Mouse (Mus musculus) midbrain, embryonic 15.5 days (tissue): ENCODE data around the gene Msantd2. TPM values are rescaled to one million over a fixed set of nuclear protein-coding genes. Genes with fewer than 3 reads are reported as not detected.

ENCODE experiments used
- ATAC-seq: fragments of 200-750 bp; cut with Nextera tagmentation; replicated peaks from 2 replicates; pipeline ENCODE4 v1.8.0; 2017; ENCODE audit warnings: moderate TSS enrichment
- H3K27ac ChIP-seq: fragments of 300-500 bp; sonication (generic); 2 replicates; pipeline ENCODE4 v1.5.1; 2015; ENCODE audit warnings: mild to moderate bottlenecking, inconsistent platforms
- H3K27me3 ChIP-seq: fragments of 300-500 bp; sonication (generic); replicated peaks from 2 replicates; pipeline ENCODE4 v1.6.1; 2015; ENCODE audit warnings: inconsistent platforms
- H3K36me3 ChIP-seq: fragments of 300-500 bp; sonication (generic); replicated peaks from 2 replicates; pipeline ENCODE4 v1.6.1; 2015; ENCODE audit warnings: inconsistent platforms
- H3K4me1 ChIP-seq: fragments of 300-500 bp; sonication (generic); 2 replicates; pipeline ENCODE4 v1.6.1; 2015; ENCODE audit warnings: inconsistent platforms
- H3K4me2 ChIP-seq: fragments of 300-500 bp; sonication (generic); 2 replicates; pipeline ENCODE4 v1.6.1; 2015; ENCODE audit warnings: inconsistent platforms, mild to moderate bottlenecking, moderate library complexity
- H3K4me3 ChIP-seq: fragments of 300-500 bp; sonication (generic); 2 replicates; pipeline ENCODE4 v1.5.1; 2015; ENCODE audit warnings: mild to moderate bottlenecking, inconsistent platforms
- H3K9ac ChIP-seq: fragments of 300-500 bp; sonication (generic); 2 replicates; pipeline ENCODE4 v1.6.1; 2015; ENCODE audit warnings: mild to moderate bottlenecking, inconsistent platforms
- H3K9me3 ChIP-seq: fragments of 300-500 bp; sonication (generic); 2 replicates; pipeline ENCODE4 v1.6.1; 2016; ENCODE audit warnings: inconsistent platforms
- WGBS: fragments of 180-500 bp; shearing (Covaris S2); methylation state at CpG from one replicate; pipeline ENCODE4 v1.1.7; 2015; ENCODE audit warnings: mixed read lengths; 5-methylcytosine and 5-hydroxymethylcytosine counted together
- polyA plus RNA-seq: library from polyadenylated mRNA; unstranded; fragments of >200 nt; fragmentation: Nextera tagmentation; extraction: Ambion mirVana; gene quantifications from 2 replicates; pipeline ENCODE4 v1.2.1, GENCODE M21; 2015

The Msantd2 gene
- polyA plus RNA-seq, 1 experiment from 2014 or later, result 33.8 TPM

DNA sequence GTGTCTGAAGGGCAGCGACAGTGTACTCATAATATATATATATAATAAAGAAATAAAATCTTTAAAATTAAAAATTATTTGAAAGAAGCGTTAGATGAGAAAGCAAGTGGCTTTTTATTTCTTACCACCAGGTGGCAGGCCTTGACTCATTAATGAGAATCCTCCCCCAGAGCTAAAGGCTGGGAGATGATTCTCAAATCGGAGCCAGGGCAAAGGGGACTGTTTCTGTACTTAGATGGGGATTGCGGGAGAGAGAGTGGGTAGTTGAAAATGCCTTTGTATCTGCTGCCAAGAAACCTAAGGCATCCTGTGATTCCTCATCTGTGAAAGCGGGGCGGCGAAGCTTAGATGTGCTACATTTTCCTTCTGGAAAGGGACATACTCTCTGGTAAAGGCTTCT, 26.4 kb upstream of the Msantd2 start:
- Histone ChIP-seq H3K4me3 (no peak overlapping the region), H3K4me2 (peak overlapping the region; percentile 18; the same call in 1 of the 2 replicates), H3K9me3 (no peaks in the 10 kb centered on the region), H3K36me3 (no peaks in the 10 kb centered on the region), H3K4me1 (peaks cover 30% of the 10 kb centered on the region), H3K9ac (no peak overlapping the region), H3K27me3 (peaks cover 22% of the 10 kb centered on the region), H3K27ac (no peak overlapping the region)
- no peak for ATAC-seq
- 14% methylated on average over 7 of the region's 7 CpGs for WGBS

GRCm38 (mm10) chr9:37473611-37474125, 15.5 kb upstream of the Msantd2 start:
- no peak for ATAC-seq
- H3K4me1 ChIP-seq, result no peaks in the 10 kb centered on the region
- 54% methylated on average over 3 of the region's 3 CpGs for WGBS

DNA sequence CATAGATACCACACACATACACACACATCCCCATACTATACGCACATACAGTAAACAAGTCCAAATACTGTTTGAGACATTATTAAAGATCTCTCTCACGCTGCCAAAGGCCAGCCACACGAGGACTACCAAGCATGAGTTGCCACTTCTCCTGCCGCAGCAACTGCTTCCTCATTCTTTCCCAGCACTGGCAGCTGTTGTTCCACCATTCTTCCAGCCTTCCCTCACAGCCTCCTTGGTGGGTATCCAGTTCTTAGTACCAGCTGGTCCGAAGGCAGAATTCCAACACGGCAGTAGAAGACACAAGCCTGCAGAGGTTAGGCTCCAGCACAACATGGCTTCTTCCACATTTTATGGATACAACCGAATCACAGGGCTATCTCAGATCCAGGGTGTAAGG, 14.2 kb upstream of the Msantd2 start:
- WGBS, result 89% methylated on average over 7 of the region's 7 CpGs

More at GRCm38 (mm10) chr9:37473611-37474125, 15.5 kb upstream of the Msantd2 start:
- Histone ChIP-seq H3K9me3 (no peaks in the 10 kb centered on the region), H3K27me3 (no peaks in the 10 kb centered on the region), H3K4me2 (no peak overlapping the region), H3K9ac (no peak overlapping the region), H3K27ac (no peak overlapping the region), H3K36me3 (no peaks in the 10 kb centered on the region), H3K4me3 (no peak overlapping the region)

GRCm38 (mm10) chr9:37485146-37485545, 4.0 kb upstream of the Msantd2 start:
- Histone ChIP-seq H3K27me3 (no peaks in the 10 kb centered on the region), H3K9me3 (no peaks in the 10 kb centered on the region), H3K4me2 (no peak overlapping the region), H3K4me1 (peaks cover 12% of the 10 kb centered on the region), H3K4me3 (no peak overlapping the region), H3K36me3 (no peaks in the 10 kb centered on the region), H3K9ac (no peak overlapping the region), H3K27ac (no peak overlapping the region)
- ATAC-seq, result no peak
- WGBS, result 69% methylated on average over 5 of the region's 5 CpGs

More for the DNA sequence above, 14.2 kb upstream of the Msantd2 start:
- H3K4me3 ChIP-seq, result no peak overlapping the region
- H3K27ac ChIP-seq, result no peak overlapping the region
- no peak overlapping the region for H3K9ac ChIP-seq
- H3K36me3 ChIP-seq, result no peaks in the 10 kb centered on the region
- H3K9me3 ChIP-seq, result no peaks in the 10 kb centered on the region
- H3K4me1 ChIP-seq, result no peaks in the 10 kb centered on the region
- H3K4me2 ChIP-seq, result no peak overlapping the region
- no peak for ATAC-seq
- no peaks in the 10 kb centered on the region for H3K27me3 ChIP-seq

- H3K9ac ChIP-seq, result peak overlapping the region; percentile 95; the same call in 1 of the 2 replicates
- no peaks in the 10 kb centered on the region for H3K27me3 ChIP-seq
- H3K27ac ChIP-seq, result peak overlapping the region; percentile 99
- H3K4me2 ChIP-seq, result peak overlapping the region; percentile 89
- H3K4me1 ChIP-seq, result peaks cover 31% of the 10 kb centered on the region
- ATAC-seq, result no peak
- peak overlapping the region; percentile 97 for H3K4me3 ChIP-seq
- H3K9me3 ChIP-seq, result no peaks in the 10 kb centered on the region
- 30% methylated on average over 4 of the region's 4 CpGs for whole genome bisulfite sequencing
- H3K36me3 ChIP-seq, result no peaks in the 10 kb centered on the region
Measured at GRCm38 (mm10) chr9:37488041-37488440, 1.1 kb upstream of the Msantd2 start.

- no peaks in the 10 kb centered on the region for H3K36me3 ChIP-seq
- under 1% methylated on average over 75 of the region's 75 CpGs for whole genome bisulfite sequencing
- peak overlapping the region; percentile 95 for H3K9ac ChIP-seq
- H3K4me1 ChIP-seq, result peaks cover 31% of the 10 kb centered on the region
- no peaks in the 10 kb centered on the region for H3K9me3 ChIP-seq
- H3K4me2 ChIP-seq, result peak overlapping the region; percentile 89
- no peaks in the 10 kb centered on the region for H3K27me3 ChIP-seq
- H3K27ac ChIP-seq, result peak overlapping the region; percentile 99
- ATAC-seq, result peak; percentile 83
- peak overlapping the region; percentile 97 for H3K4me3 ChIP-seq
Measured at GRCm38 (mm10) chr9:37489446-37490120, 464 bp downstream of the Msantd2 start.

DNA sequence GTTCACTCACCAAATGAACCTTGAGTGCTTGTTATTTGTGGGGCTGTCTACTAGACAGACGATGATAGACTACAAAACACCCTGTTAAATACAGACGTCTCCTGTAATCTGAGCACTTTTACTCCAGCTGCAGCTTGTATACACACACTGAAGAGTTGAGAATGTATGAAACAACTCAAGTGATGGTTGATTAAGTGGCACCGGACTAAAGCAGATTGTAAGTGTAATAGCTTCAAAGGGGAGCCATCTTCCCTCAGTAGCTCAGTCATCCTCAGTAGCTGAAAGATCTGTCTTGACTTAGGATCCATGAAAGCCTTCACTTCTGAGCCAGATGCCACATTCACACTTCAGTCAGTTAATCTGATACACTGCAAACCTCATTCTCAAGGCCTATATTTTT, 6.6 kb downstream of the Msantd2 start:
- no peak overlapping the region for H3K4me3 ChIP-seq
- H3K36me3 ChIP-seq, result no peaks in the 10 kb centered on the region
- H3K9me3 ChIP-seq, result no peaks in the 10 kb centered on the region
- 85% methylated on average over 3 of the region's 3 CpGs for WGBS
- no peak overlapping the region for H3K4me2 ChIP-seq
- H3K4me1 ChIP-seq, result peaks cover 13% of the 10 kb centered on the region
- H3K27me3 ChIP-seq, result no peaks in the 10 kb centered on the region
- H3K9ac ChIP-seq, result no peak overlapping the region
- ATAC-seq, result no peak
- H3K27ac ChIP-seq, result no peak overlapping the region

DNA sequence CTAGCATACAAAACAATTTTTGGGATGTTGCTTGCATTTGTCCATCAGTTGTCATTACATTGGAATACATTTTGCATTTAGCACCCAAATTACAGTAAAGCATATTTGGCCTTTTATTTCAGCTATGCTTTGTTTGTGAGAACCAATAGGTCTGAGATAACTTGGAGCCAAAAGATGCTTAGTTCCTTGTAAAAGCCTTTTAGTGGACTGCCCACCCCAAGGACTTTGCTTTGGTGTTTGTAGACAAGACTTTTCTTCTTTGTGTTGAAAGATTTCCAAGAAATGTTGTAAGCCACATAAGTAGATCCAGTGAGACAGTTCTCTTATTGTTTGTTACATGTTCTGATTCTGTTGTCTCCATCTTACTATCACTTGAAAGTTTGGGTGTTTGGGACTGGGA, 7.2 kb downstream of the Msantd2 start:
- H3K27me3 ChIP-seq, result no peaks in the 10 kb centered on the region
- no peak for ATAC-seq
- no peak overlapping the region for H3K4me2 ChIP-seq
- H3K9ac ChIP-seq, result no peak overlapping the region
- H3K9me3 ChIP-seq, result no peaks in the 10 kb centered on the region
- H3K4me3 ChIP-seq, result no peak overlapping the region
- no peak overlapping the region for H3K27ac ChIP-seq
- H3K4me1 ChIP-seq, result peaks cover 8% of the 10 kb centered on the region; the same call in 1 of the 2 replicates
- H3K36me3 ChIP-seq, result no peaks in the 10 kb centered on the region

DNA sequence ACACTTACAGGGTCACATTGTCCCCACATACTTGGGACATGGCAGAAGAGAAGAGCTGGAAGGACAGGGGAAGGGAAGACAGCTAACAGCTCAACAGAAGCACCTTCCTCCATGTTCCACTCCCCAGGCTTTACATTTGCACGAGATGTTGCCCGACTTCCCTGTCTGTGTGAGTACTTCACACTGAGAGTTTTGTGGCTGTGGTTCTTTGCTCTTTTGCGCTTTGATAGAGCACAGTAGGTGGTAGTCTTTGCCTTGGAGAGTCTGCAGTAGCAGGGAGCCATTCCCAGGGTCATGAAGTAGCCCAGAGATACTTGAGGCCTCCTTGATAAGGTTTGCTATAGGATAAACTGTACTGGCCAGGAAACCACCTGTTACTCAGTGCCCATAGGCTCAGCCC, 11.1 kb downstream of the Msantd2 start:
- Histone ChIP-seq H3K9me3 (no peaks in the 10 kb centered on the region), H3K9ac (no peak overlapping the region), H3K4me2 (no peak overlapping the region), H3K4me3 (no peak overlapping the region), H3K27ac (no peak overlapping the region), H3K4me1 (no peaks in the 10 kb centered on the region), H3K27me3 (no peaks in the 10 kb centered on the region), H3K36me3 (no peaks in the 10 kb centered on the region)
- ATAC-seq, result no peak
- WGBS, result 83% methylated on average over 3 of the region's 3 CpGs

GRCm38 (mm10) chr9:37501170-37501569, 12.1 kb downstream of the Msantd2 start:
- 94% methylated on average over 1 of the region's 1 CpGs for WGBS
- Histone ChIP-seq H3K9me3 (no peaks in the 10 kb centered on the region), H3K4me1 (no peaks in the 10 kb centered on the region), H3K4me2 (no peak overlapping the region), H3K27me3 (no peaks in the 10 kb centered on the region), H3K4me3 (no peak overlapping the region), H3K36me3 (no peaks in the 10 kb centered on the region), H3K27ac (no peak overlapping the region), H3K9ac (no peak overlapping the region)
- ATAC-seq, result no peak

GRCm38 (mm10) chr9:37504348-37504747, 15.2 kb downstream of the Msantd2 start:
- H3K4me2 ChIP-seq, result no peak overlapping the region
- no peak for ATAC-seq

GRCm38 (mm10) chr9:37506023-37506422, 16.9 kb downstream of the Msantd2 start:
- H3K27me3 ChIP-seq, result no peaks in the 10 kb centered on the region
- no peaks in the 10 kb centered on the region for H3K9me3 ChIP-seq
- H3K4me3 ChIP-seq, result no peak overlapping the region
- 93% methylated on average over 1 of the region's 1 CpGs for WGBS
- H3K36me3 ChIP-seq, result no peaks in the 10 kb centered on the region
- no peak overlapping the region for H3K9ac ChIP-seq
- no peak overlapping the region for H3K27ac ChIP-seq
- ATAC-seq, result no peak
- H3K4me1 ChIP-seq, result no peaks in the 10 kb centered on the region
- no peak overlapping the region for H3K4me2 ChIP-seq

More at GRCm38 (mm10) chr9:37504348-37504747, 15.2 kb downstream of the Msantd2 start:
- Histone ChIP-seq H3K4me1 (no peaks in the 10 kb centered on the region), H3K36me3 (no peaks in the 10 kb centered on the region), H3K27ac (no peak overlapping the region), H3K9ac (no peak overlapping the region), H3K9me3 (no peaks in the 10 kb centered on the region), H3K4me3 (no peak overlapping the region), H3K27me3 (no peaks in the 10 kb centered on the region)

DNA sequence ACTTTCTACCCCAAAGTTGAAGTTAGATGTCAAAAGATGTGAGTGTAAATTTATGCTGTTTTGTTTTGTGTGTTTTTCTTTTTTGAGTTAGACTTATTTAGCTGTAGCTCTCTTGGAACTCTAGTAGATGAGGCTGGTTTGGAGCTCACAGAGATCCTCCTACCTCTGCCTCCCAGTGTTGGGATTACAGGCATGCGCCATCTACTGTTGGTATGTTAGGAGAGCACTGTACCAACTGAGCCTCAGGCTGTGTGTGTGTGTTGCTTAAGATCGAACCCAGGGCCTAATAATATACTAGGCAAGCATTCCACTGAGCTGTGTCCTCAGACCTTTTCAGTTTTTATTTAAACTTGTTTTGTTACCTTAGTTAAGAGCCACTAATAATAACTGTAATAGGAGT, 23.0 kb downstream of the Msantd2 start:
- no peak overlapping the region for H3K4me3 ChIP-seq
- ATAC-seq, result no peak
- peaks cover under 1% of the 10 kb centered on the region; the same call in 1 of the 2 replicates for H3K4me1 ChIP-seq
- H3K9me3 ChIP-seq, result no peaks in the 10 kb centered on the region
- no peak overlapping the region for H3K27ac ChIP-seq
- no peaks in the 10 kb centered on the region for H3K36me3 ChIP-seq
- H3K4me2 ChIP-seq, result no peak overlapping the region
- H3K9ac ChIP-seq, result no peak overlapping the region
- WGBS, result 97% methylated on average over 2 of the region's 2 CpGs
- no peaks in the 10 kb centered on the region for H3K27me3 ChIP-seq
